In genomic region chr5:35458267-35458666, GRCm38 (mm10) we compare ENCODE assay signal across 21 mouse cellular contexts.
DNase-seq lines count a peak whose midpoint lies in the region; ATAC-seq and TF ChIP-seq lines count a peak whose summit lies in the region.
"Had no signal": no experiment of that assay in that cellular context is flagged by ENCODE, and none has a peak within 500 bp of the region (broad histone marks: within the 10 kb centered on the region; RNA-seq: fewer than 3 reads in every experiment).

No protein-coding gene starts in this region.

- H3K9ac ChIP-seq in embryonic facial prominence, embryonic 14.5 days (ENCODE audit: low read depth, low read length): no peak overlapping the region

- no peak overlapping the region for H3K27ac ChIP-seq in embryonic facial prominence, embryonic 14.5 days (replicated peaks; ENCODE audit: low read depth, low read length)
- H3K27ac ChIP-seq in embryonic facial prominence, embryonic 10.5 days (replicated peaks): no peak overlapping the region
- H3K27ac ChIP-seq in limb, embryonic 10.5 days: no peak overlapping the region

- no peak overlapping the region for H3ac ChIP-seq in myocyte (ENCODE audit: control insufficient read depth, insufficient read length)

- H3K4me3 ChIP-seq in embryonic facial prominence, embryonic 14.5 days (ENCODE audit: low read depth, low read length): no peak overlapping the region
- H3K4me3 ChIP-seq in embryonic facial prominence, embryonic 10.5 days: no peak overlapping the region
- H3K4me3 ChIP-seq in myocyte: no peak overlapping the region
- no peak overlapping the region for H3K4me3 ChIP-seq in limb, embryonic 10.5 days

- no peaks in the 10 kb centered on the region for H3K9me3 ChIP-seq in embryonic facial prominence, embryonic 14.5 days (ENCODE audit: control insufficient read depth, low read length)
- no peaks in the 10 kb centered on the region for H3K9me3 ChIP-seq in embryonic facial prominence, embryonic 10.5 days
- no peaks in the 10 kb centered on the region for H3K9me3 ChIP-seq in limb, embryonic 10.5 days (replicated peaks)
- H3K9me3 ChIP-seq: G1E had no signal

- ATAC-seq in embryonic facial prominence, embryonic 14.5 days (ENCODE audit: low read depth): no peak
- ATAC-seq: activated CD4-positive, CD25-positive, alpha-beta regulatory T cell, adult 4 months; CD4-positive, CD25-positive, alpha-beta regulatory T cell, adult 4 months; Patski had no signal

- no peaks in the 10 kb centered on the region for H3K79me2 ChIP-seq in myocyte (ENCODE audit: control insufficient read depth, insufficient read depth)

- WGBS in embryonic facial prominence, embryonic 14.5 days: 57% methylated on average over 3 of the region's 3 CpGs
- 74% methylated on average over 3 of the region's 3 CpGs for WGBS in embryonic facial prominence, embryonic 10.5 days
- WGBS in limb, embryonic 10.5 days: 75% methylated on average over 3 of the region's 3 CpGs

- peak; percentile 32 for DNase-seq in embryonic facial prominence, embryonic 14.5 days (ENCODE audit: low spot score)
- no peak for DNase-seq in embryonic facial prominence, embryonic 10.5 days (ENCODE audit: low spot score)
- peak; percentile 45 for DNase-seq in brain, adult 2 months (ENCODE audit: low read depth, low spot score)
- no peak for DNase-seq in right cerebral cortex, adult 2 months (ENCODE audit: low spot score in 2 of 2)
- DNase-seq in limb, embryonic 10.5 days (ENCODE audit: low spot score): no peak
- DNase-seq: adrenal gland, adult 2 months; adrenal gland, adult 8-10 months; adrenal gland, postnatal 10 days; adrenal gland, postnatal 14 days; adrenal gland, postnatal 25 days; adrenal gland, postnatal 36 days; B cell, adult 2 months; cerebellum, adult 11 months; cerebellum, adult 11-12 months; cerebellum, adult 18-20 months; cerebellum, adult 2 months had no signal

- H3K4me2 ChIP-seq in embryonic facial prominence, embryonic 14.5 days (ENCODE audit: low read depth, low read length): no peak overlapping the region
- H3K4me2 ChIP-seq in myocyte (ENCODE audit: low read depth): no peak overlapping the region

- peaks cover 5% of the 10 kb centered on the region; the same call in 1 of the 2 replicates for H3K4me1 ChIP-seq in embryonic facial prominence, embryonic 14.5 days (ENCODE audit: control insufficient read depth, insufficient read depth, low read length)
- H3K4me1 ChIP-seq in embryonic facial prominence, embryonic 10.5 days: peaks cover 51% of the 10 kb centered on the region
- H3K4me1 ChIP-seq in limb, embryonic 10.5 days: peaks cover 57% of the 10 kb centered on the region

- no peaks in the 10 kb centered on the region for H3K36me3 ChIP-seq in embryonic facial prominence, embryonic 14.5 days (ENCODE audit: control insufficient read depth, insufficient read depth, low read length)
- no peaks in the 10 kb centered on the region for H3K36me3 ChIP-seq in embryonic facial prominence, embryonic 10.5 days (replicated peaks)
- H3K36me3 ChIP-seq in myocyte (ENCODE audit: control insufficient read depth, insufficient read depth): no peaks in the 10 kb centered on the region
- no peaks in the 10 kb centered on the region for H3K36me3 ChIP-seq in limb, embryonic 10.5 days
- H3K36me3 ChIP-seq: G1E had no signal

- no peak for TF ChIP-seq POLR2A in myocyte (IDR thresholded peaks at IDR 0.05; ENCODE audit: insufficient read length, low read depth)

- peaks cover 7% of the 10 kb centered on the region; the same call in 1 of the 2 replicates for H3K27me3 ChIP-seq in embryonic facial prominence, embryonic 14.5 days (replicated peaks; ENCODE audit: control insufficient read depth, insufficient read depth, low read length)
- H3K27me3 ChIP-seq in embryonic facial prominence, embryonic 10.5 days (replicated peaks; ENCODE audit: low read depth, poor library complexity, severe bottlenecking): peaks cover 82% of the 10 kb centered on the region
- peaks cover 54% of the 10 kb centered on the region for H3K27me3 ChIP-seq in myocyte (ENCODE audit: control insufficient read depth, insufficient read depth, insufficient read length)
- peaks cover 78% of the 10 kb centered on the region for H3K27me3 ChIP-seq in limb, embryonic 10.5 days (ENCODE audit: low read depth, poor library complexity, severe bottlenecking)

TF ChIP-seq in myocyte, 11 proteins besides CTCF, POLR2A, EP300 and RAD21:
- TF ChIP-seq MYOD1 (IDR thresholded peaks at IDR 0.05; ENCODE audit: control insufficient read depth in 1 of 3, insufficient read length in 2 of 3, low read depth in 2 of 3): peak; percentile 41 to 73 (median 51)
- TF ChIP-seq E2F4 (IDR thresholded peaks at IDR 0.05; ENCODE audit: insufficient read depth): no peak

Comparison
In these comparisons a context has a peak if more than half of its experiments do, and no peak if none do; other contexts are left out.
1. DNase-seq: peak in embryonic facial prominence, embryonic 14.5 days (single experiment) and brain, adult 2 months (single experiment); none in embryonic facial prominence, embryonic 10.5 days (single experiment), right cerebral cortex, adult 2 months (0 of 2) and limb, embryonic 10.5 days (single experiment).